Mouse (Mus musculus): Measurements from ENCODE around the gene Col17a1. TPM values are rescaled to one million over a fixed set of nuclear protein-coding genes. Genes with fewer than 3 reads are reported as not detected.

Col17a1 gene
- polyA plus RNA-seq (2015; fragmentation: Nextera tagmentation; extraction: Ambion mirVana), result 0.21 and 0.29 TPM in 2 replicates

DNA sequence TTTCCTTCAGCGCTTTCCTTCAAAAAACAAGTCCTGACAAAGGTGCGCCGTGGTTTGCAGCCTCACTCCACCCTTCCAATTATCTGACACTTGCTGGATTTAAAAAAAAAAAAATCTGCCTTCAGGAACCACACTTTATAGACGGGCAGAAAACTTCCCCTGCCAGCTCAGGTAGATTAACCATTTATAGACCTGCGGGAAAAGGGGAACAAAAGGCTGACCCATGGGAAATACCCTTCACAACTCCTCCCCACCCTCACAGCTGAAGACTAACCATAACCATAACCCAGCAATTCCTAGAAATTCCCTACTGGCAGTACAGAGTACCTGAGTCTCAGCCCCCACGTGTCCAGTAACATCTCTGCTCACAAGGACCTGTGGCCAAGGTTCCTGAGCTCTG is at the start of gene Col17a1:
Gene Col17a1, minus strand, starts transcription at position 101 of the 400 bp plus-strand sequence.

DNA sequence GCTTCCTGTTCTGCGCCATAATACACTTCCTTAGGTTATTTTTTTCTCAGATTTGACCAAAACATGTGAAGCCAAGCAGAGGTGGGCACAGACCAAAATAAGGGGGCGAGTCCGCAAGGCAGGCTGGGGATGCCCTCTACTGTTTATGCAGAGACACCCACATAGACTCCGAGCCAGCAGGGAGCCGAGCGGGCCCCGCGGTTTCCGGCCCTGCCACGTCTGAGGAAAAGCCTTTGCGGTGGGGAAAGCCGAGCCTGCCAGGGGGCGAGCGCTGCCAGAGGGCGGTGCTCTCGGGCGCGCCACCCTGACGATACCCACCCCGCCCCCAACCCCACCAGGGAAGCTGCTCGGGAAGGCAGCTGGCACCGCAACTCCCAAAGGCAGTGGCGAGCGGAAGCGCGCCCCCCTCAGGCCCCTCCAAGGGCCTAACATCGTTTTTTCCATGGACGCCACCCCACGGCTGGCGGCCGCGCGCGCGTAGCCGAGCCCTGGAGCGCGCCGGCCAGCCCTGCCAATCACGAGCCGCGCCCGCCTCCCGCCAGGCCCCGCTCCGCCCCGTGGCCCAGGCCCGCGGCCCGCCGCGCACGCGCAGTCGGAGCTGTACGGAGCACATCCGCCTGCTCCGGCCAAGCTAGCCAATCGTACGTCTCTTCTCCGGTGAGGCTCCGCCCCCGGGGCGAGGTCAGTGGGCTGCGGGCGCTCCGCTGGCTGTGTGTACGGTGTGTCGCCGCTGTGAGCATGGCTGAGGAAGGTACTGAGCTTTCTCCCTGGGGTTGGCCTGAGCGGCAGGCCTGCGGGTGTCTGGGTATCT is 39.4 kb upstream of the Col17a1 start, which contains the start of gene Sfr1:
Gene Sfr1, plus strand, starts transcription at position 612 of the 811 bp plus-strand sequence.

Other genes with a start within 250 kb of the Col17a1 start
- 2.6 and 2.8 TPM in 2 replicates for gene Sh3pxd2a, start 227.7 kb downstream of the Col17a1 start, polyA plus RNA-seq (2015; fragmentation: Nextera tagmentation; extraction: Ambion mirVana)
- gene Stn1, start 154.6 kb downstream of the Col17a1 start, polyA plus RNA-seq (2015; fragmentation: Nextera tagmentation; extraction: Ambion mirVana), result 18.5 and 19.8 TPM in 2 replicates
- gene Slk, start 112.4 kb downstream of the Col17a1 start, polyA plus RNA-seq (2015; fragmentation: Nextera tagmentation; extraction: Ambion mirVana), result 5.5 and 8.0 TPM in 2 replicates
- gene Sfr1, start 39.6 kb upstream of the Col17a1 start, polyA plus RNA-seq (2015; fragmentation: Nextera tagmentation; extraction: Ambion mirVana), result 187 and 210 TPM in 2 replicates
- 145 and 146 TPM in 2 replicates for gene Gsto1, start 162.9 kb upstream of the Col17a1 start, polyA plus RNA-seq (2015; fragmentation: Nextera tagmentation; extraction: Ambion mirVana)
- 1.7 and 2.2 TPM in 2 replicates for gene Gsto2, start 173.4 kb upstream of the Col17a1 start, polyA plus RNA-seq (2015; fragmentation: Nextera tagmentation; extraction: Ambion mirVana)
- 1.7 and 2.7 TPM in 2 replicates for gene Cfap43, start 227.2 kb upstream of the Col17a1 start, polyA plus RNA-seq (2015; fragmentation: Nextera tagmentation; extraction: Ambion mirVana)
- 2.2 and 2.6 TPM in 2 replicates for gene Itprip, start 227.2 kb upstream of the Col17a1 start, polyA plus RNA-seq (2015; fragmentation: Nextera tagmentation; extraction: Ambion mirVana)
- gene Cfap58, start 245.6 kb upstream of the Col17a1 start, polyA plus RNA-seq (2015; fragmentation: Nextera tagmentation; extraction: Ambion mirVana), result 0.59 and 1.2 TPM in 2 replicates